Mouse (Mus musculus): ENCODE measurements around the gene Olfr107.

The Olfr107 gene

GRCm38 (mm10) chr17:37398926-37399325, at the start of gene Olfr107:
Gene Olfr107, plus strand, starts transcription at chr17:37399226.
- no peak for DNase-seq

GRCm38 (mm10) chr17:37359282-37359681, 39.7 kb upstream of the Olfr107 start, which contains the start of gene Olfr104-ps:
Gene Olfr104-ps, plus strand, starts transcription at chr17:37359582.
- no peak for DNase-seq

- no peak for DNase-seq
Observed at GRCm38 (mm10) chr17:37378733-37379132, 20.3 kb upstream of the Olfr107 start, which contains the start of gene Olfr105-ps. Gene Olfr105-ps, plus strand, starts transcription at chr17:37379033.

GRCm38 (mm10) chr17:37390093-37390492, 8.9 kb upstream of the Olfr107 start, which contains the start of gene Olfr106-ps:
Gene Olfr106-ps, plus strand, starts transcription at chr17:37390393.
- DNase-seq: no peak

GRCm38 (mm10) chr17:37413380-37413779, 14.4 kb downstream of the Olfr107 start:
- no peak for DNase-seq

GRCm38 (mm10) chr17:37445180-37445579, 46.2 kb downstream of the Olfr107 start, which contains the start of gene Olfr108:
Gene Olfr108, plus strand, starts transcription at chr17:37445480.
- no peak for DNase-seq

Data from retina, postnatal 1 day (tissue).